Mouse (Mus musculus): ENCODE measurements around the gene Rpl13a.

The Rpl13a gene

DNA sequence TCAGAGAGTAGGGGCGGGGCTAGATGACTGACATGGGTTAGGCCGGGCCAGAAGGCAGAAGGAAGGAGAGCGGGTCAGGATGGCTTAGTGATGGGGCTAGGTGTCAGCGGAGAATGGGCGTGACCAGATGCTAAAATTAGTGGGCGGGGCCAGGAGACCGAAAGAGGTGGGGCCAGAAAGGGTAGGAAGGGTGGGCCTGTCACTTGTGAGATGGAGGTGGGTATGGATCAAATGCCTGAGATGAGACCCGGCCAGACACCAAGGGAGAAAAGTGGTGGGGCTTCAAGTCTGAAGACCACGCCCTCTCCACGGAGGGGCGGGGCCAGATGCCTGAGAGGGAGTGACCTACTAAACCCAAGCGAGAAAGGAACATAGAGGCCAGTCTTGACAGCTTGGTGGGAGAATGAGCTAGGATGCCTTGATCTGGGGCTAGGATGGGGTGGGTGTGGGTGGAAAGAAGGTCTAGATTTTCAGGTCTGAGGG, 6.0 kb upstream of the Rpl13a start:
- peak; percentile 97 for DNase-seq

DNA sequence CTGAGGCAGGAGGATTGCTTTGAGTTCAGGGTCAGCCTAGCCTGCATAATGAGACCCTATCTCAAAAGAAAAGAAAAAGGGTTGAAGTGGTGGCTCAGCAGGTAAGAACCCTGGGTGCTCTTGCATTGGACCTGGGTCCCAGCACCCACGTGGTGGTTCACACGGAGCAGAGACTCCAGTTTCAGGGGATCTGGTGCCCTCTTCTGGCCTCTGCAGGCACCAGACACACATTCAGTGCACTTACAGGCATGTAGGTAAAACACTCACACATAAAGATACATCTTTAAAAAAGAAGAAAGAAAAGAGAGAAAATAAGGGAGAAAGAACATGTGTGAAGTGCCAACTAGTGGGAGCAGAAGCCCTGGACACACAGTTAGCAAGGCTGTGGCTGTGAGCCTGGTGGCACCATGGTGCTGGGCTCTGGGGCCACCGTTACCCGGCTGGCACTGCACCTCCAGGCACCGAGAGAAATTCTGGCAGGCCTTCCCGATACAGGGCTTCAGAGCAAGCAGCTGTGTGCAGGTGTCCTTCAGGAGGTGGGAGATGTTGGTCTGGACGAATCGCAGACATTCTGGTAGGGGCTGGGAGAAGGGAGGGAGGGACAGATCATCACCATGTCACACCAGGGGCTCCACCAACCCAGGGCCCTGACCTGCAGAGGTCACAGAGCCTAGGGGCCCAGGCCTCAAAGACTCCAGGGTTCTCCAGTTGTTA, 5.0 kb upstream of the Rpl13a start:
- DNase-seq, result peak; percentile 91

DNA sequence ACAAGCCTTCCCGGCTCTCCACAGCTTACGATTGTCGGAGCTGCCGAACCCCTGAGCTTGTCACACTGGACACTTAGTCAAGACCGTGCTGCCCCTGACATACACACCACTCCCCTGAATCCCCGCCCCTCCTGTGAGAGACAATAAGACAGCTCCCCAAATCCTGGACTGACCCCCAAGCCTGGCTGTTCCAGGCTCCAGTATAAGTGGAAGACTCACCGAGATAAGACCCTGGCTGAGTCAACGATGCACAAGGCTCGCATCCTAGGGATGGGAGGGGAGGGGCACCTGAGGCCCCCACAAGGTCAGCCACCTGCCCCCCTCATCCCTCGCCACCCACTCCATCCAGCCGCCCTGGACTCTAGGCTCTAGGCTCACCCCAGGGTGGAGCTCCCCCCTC, 3.3 kb upstream of the Rpl13a start:
- peak; percentile 92 for DNase-seq

DNA sequence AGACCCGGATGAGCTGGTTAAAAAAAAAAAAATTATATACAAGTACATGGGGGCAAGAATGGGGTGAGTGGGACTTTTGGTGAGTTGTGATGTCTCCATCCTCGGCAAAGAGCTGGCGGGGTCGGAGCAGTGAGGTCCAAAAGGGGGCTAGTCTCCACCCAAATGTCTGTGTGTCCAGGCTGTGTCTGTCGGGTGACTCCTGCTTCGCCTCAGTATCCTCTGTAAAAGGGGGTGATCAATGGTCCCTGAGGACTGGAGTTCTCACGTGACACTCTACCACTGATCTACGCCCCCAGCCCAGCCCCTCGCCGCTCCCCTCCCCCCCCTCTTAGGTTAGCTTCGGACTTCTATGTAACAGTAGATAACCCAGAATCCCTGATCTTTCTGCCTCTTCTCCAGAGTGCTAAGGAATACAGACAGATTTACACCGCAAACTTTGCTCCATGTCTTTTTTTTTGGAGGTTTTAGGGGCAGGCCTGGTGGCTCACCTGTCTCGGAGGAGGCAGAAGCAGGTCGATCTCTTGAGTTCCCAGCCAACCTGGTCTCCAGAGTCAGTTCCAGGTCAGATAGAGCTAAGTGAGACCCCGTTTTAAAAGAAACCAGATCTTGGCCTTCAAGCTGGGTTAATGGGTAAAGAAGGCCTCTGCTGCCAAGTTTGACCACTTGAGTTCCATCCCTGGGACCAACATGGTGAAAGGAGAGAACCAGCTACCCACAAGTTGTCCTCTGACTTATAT, 1.4 kb upstream of the Rpl13a start:
- DNase-seq, result peak; percentile 95

DNA sequence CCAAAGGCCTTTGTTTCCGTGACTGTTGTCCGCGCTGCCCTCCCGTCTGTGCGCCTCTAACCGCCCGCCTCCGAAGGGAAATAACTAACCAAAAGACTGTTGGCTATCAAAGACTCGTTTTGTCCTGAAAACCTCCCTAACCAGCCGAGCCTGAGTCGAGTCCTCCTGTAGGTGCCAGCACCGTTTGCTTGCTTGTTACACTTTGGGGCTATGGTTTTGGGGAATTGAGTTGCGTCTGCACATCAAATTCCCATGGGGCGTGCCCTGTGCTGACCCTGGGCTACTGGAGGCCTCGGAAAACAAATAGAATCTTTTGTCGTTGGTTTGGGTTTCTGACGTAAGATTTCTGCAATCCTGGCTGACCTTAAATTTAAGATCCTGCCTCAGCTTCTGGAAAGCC, 757 bp upstream of the Rpl13a start:
- no peak for DNase-seq

DNA sequence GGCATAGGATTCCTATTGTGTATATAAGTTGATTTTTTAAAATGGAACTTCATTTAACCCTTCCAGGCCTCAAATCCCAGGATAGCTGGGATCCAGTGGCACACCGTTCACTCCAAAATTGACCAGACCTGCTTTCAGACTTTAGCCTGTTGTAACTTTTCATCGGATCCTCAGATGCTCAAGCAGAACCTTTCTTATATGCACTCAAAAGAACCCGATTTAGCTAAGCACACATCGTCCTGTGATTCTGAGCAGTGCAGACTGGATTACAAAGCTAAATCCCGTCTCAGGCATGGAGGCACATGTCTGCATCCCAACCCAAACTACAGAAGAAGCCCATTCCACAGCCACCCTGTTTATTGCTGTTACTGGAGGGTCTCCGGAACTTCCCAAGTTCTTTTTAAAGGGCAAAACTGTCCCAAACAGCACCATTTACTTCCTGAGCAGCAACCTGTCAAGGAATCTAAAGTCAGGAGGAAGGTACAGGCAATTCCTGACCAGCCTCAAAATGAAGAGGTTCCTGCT, 799 bp downstream of the Rpl13a start:
- DNase-seq, result no peak

DNA sequence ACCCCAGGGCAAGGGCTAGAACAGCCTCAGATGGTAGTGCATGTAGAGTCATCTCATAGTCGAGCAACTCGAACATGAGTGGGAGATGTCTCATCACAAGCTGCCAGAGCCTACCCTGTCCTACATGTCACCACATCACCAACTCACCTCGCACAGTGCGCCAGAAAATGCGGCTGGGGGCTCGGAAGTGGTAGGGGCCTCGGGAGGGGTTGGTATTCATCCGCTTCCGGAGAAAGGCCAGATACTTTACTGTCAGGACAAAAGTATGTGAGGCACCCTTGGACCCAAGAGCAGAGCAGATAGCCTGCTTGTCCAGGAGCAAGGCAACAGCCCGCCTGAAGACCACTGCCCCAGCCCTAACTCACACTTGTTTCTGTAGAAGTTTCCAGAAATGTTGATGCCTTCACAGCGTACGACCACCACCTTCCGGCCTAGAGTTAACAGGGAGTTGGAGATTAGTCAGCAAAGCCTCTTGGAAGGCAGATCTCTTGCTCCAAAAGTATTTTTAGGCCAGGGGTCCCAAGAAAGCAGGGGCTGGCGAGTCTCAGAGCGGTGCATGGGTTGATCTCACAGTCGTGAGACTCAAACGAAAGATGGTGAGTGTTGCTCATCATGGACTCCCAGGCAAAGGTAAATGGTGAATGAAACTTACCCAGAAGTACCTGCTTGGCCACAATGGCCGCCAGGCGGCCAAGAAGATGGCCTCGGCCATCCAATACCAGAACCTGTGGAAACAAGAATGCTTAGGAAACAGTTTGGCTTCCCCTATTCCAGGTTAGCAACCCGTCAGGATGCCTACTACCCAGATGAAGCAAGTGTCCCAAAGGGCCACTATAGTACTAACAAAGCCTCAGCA, 1.5 kb downstream of the Rpl13a start:
- DNase-seq, result peak; percentile 90

DNA sequence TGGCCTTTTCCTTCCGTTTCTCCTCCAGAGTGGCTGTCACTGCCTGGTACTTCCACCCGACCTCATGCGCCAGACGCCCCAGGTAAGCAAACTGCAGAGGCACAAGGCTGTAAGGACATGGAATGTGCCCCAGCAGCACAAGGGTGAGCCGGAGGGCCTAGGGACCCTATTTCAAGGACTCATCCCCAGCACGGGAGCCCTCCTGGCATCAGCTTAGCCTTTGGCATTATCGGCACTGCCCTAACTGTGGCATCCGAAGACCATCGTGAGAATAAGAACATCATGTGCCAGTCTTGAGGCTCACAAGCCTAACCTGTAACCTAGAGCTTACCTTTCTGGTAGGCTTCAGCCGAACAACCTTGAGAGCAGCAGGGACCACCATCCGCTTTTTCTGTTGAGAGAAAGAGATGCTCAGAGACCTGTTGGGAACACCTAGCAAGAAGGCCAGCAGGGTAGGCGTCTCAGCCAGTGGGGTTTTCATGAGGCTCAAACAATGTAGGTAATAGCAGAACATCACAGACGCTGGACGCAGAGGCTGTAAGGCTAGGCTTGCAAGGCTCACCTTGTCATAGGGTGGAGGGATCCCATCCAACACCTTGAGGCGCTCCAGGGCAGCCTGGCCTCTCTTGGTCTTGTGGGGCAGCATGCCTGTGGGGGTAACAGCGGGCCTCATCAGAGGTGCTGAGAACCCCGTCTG, 2.3 kb downstream of the Rpl13a start:
- DNase-seq, result peak; percentile 95

DNA sequence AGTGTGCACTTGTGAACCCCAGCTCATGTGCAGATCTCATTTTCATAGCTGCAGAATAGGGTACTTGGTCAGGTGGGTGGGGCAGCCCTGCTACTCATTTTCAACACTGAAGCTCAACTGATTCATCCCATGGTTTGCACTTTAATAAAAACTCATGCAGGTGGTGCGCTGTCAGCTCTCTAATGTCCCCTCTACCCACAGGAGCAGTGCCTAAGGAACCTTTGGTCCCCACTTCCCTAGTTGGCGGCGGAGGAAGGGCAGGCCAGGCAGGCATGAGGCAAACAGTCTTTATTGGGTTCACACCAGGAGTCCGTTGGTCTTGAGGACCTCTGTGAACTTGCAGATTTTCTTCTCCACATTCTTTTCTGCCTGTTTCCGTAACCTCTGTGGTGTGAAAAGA, 2.9 kb downstream of the Rpl13a start:
- peak; percentile 90 for DNase-seq

DNA sequence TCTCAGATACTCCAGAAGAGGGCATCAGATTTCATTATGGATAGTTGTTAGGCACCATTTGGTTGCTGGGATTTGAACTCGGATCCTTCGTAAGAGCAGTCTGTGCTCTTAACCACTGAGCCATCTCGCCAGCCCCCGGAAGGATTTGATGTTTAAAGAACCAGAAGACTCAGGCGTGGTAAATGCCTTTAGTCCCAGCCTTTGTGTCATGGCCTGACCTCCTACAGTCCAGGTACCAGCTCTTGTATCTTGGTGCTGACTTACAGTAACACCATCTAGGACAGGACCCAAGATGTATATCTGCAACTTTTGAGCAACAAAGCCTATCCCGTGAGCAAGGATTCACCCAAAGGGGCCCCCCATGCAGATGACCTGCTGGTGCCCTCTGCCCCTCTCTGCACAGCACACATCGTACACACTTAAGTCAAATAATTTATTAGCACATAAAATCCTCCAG, 3.4 kb downstream of the Rpl13a start:
- DNase-seq, result no peak

DNA sequence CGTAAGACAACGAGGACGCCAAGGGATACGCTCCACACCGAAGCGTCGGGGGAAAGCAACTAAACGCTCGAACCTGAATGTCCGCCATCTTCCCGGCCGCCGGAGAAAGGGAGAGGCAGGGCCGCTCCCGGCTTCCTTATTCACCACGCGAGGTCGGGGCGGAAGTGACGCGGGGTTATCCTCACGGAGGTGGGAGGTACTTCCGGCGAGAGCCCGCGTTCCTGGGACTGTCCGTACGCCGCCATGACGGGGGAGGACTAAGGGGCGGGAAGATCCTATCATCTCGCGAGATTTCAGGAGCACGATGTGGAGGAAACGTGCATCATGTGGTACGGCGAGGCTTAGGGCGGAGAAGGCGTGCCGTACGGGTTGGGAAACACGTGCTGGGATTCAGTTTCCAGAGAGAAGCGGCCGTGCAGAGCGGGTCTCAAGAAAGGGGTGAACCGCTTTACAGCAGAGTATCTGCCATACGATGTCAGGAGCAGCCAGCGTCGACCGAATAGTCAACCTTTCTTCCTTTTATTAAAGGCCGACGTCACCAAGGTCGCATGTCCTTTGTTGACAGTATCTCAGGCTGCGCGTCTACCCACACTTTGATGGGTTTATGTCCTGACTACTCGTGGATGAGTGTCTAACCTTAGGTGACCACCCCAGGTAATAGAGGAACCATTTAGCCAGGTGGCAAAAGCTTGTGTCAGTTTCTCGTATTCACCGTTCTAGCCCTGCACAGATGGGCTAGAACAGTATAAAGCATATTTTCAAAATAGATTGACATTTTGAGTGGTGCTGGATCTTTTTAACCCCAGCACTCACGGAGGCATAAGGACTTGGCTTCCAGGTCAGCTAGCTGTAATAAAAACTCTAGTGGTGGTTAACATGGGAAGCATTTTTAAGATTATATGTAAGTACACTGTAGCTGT, 4.1 kb downstream of the Rpl13a start, which contains the start of gene Rps11:
Gene Rps11 (minus strand): TSS at position 216 of the 920 bp plus-strand sequence.
- peak; percentile 100 for DNase-seq

DNA sequence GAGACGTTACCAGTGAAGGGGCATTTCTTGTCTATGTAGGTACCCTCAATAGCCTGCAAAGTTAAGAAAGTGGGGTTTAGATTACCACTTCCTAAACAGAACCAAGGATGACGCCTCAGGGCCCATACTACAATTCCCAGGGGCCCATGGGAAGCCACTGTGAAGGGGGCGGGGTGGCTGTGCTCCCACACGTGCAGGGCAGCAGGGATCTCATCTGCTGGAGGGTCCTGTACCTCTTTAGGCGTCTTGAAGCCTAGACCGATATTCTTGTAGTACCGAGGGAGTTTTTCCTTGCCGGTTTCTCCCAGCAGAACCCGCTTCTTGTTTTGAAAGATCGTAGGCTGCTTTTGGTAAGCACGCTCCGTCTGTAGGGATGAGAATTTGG, 5.4 kb downstream of the Rpl13a start:
- DNase-seq, result peak; percentile 94

DNA sequence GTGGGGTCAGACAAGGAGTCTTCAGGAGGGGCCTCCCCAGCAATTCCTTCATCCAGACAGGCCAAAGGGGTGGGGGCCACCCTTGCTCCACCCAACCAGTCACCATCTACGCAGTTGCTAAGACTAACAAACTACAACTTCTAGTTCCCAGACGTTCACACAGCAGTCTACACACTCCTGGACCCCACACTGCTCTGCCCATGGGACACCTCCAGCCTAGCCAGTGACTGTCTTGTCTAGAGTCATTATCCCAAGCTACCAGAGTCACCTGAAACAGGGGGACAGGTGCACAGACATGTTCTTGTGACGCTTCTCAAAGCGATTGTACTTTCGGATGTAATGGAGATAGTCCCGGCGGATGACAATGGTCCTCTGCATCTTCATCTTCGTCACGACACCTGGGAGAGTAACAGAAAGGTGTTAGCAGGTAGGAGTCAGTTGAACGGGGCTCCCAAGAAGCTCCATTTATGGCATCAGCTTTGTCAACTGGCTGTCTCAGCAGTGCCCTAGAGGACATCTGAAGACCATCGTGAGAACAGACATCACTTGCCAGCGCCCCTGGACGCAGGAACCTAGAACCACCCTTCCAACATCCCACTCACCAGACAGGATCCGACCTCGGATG, 5.9 kb downstream of the Rpl13a start:
- DNase-seq, result peak; percentile 94

DNA sequence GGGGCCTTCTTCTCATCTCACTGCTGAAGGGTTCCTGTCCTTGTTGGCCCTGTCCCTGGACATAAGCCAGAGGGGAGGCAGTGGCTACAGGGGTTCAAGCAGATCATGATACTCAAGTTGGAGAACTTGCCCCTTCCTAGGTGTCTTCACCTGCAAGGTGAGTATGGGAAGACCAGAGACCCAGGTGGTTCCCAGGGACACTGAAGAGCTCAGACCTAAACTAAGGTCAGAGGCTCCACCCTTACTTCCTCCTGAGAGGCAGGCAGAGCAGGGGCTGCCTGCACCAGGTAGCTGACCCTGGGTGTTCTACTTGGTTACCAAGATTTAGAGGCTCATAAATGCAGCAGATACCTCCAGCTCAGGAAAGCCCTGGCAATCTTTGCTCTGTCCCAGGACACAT, 6.6 kb downstream of the Rpl13a start:
- DNase-seq, result peak; percentile 92

DNA sequence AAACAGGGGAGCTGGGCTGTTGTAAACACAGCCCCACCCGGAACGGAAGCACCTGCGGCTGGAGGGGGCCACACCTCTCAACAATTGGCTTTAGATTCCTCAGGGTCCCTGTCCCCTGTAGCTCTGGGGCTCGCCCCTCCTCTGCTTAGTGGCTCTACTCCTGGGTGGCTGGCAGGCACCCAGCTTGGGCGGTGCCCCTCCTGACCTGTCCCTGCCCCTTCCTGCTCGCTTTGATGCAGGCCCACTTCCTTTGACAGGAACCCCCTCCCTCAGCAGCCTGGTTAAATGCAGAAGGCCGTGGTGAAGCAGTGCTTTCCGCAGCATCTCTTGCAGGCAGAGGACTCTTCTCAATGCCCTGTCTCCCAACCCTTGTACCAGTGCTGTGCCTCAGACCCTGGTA, 7.2 kb downstream of the Rpl13a start:
- DNase-seq, result peak; percentile 99

DNA sequence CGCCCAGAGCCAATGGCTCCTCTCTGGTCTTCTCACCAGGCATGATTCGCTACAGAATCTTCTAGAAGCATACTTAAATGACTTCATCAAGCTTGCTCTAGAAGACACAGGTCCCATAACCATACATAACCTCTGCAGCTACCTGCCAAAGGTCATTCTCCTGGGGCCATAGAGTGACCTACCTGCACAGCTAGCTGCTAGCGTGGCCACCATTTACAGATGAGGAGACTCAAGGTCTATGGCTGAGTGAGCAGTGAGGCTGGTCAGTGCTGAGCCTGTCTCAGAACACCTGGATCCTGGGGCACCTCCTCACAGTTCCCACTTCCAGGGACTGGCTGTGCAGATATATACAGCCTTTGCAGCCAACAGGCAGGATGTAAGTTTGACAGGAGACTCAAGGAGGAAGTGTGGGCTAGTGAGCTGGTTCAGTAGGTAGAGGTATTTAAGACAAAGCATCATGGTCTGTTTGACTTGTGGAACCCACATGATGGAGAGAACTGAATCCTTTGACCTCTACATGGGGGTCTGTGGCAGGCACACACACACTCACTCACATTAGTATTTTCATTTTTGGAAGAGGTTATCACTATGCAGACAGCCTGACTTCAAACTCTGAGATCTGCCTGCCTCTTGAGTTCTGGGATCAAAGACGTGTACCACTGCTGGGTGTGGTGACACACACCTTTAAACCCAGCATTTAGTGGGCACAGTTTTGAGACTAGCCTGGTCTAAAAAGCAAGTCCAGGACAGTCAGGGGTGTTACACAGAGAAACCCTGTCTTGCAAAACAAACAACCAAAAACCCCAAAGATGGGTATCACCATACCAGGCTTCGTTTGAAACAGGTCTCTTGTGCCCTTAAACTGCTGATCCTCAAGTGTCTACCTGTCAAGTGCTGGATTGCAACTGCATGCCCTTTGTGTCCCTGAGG, 8.5 kb downstream of the Rpl13a start:
- peak; percentile 89 for DNase-seq

DNA sequence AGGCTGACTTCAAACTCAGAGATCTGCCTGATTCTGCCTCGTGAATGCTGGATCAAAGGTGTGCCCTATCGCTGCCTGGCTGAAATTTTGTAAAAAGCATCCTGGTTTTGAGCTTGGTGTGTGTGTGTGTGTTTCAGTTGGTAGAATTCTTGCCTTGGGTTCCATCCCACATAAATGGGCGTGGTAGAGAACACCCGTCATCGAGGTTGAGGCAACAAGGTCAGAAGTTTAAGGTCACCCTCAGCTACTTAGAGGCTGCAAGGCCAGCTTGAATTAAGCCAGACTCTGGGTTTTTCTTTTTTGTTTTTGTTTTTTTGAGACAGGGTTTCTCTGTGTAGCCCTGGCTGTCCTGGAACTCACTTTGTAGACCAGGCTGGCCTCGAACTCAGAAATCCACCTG, 10.2 kb downstream of the Rpl13a start:
- DNase-seq, result no peak

DNA sequence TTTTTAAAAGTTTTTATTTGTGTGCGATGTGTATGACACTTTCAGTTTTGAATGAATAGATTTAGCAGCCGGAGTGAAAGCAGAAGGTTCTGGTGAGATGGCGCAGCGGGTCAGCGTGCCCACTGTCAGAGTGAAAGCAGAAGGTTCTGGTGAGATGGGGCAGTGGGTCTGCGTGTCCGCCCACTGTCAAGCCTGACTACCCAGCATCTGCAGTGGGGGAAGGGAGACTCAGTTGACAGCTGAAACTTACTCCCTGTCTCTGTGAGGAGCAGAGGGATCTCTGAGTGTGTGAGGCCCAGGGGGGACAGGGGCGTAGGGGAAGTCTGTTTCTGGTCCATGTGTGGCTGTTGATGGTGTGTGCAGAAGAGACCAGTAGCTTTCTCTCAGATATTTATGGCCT, 11.0 kb downstream of the Rpl13a start:
- peak; percentile 92 for DNase-seq

DNA sequence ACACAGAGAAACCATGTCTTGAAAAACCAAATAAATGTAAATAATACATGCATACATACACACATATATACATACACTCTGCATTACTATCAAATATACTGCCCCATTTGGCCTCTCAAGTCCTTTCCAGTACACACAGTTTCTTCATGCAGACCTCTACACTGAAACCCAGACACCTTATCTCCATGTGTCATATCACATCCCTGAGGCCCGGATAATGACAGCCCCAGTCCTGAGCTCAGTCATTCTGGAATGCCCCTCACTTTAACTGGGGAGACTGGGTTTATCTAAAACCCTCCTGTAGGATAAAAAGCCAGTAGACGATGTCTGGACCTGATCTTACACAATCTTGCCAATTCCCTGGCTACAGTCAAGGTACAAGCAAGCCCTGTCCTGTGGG, 15.1 kb downstream of the Rpl13a start:
- no peak for DNase-seq

DNA sequence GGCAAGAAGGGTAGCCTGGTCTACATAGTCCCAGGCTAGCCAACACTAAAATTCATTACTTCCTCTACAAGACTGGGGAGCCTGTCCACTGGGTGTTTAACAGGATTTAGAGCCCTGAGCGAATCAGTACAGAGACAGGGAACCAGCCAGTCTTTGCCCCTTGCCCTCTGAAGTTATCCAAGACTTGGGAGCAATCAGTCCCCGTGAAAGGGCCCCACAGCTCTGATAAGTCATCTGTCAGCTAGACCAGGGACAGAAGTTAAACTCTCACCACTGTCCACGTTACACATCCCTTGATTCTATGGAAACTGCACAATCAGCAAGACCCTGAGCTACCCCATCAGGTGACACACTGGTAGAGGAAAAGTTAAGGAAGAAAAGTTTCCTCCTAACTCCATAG, 16.0 kb downstream of the Rpl13a start:
- no peak for DNase-seq

All from heart, adult 11 months (tissue).